In the genomic region with DNA sequence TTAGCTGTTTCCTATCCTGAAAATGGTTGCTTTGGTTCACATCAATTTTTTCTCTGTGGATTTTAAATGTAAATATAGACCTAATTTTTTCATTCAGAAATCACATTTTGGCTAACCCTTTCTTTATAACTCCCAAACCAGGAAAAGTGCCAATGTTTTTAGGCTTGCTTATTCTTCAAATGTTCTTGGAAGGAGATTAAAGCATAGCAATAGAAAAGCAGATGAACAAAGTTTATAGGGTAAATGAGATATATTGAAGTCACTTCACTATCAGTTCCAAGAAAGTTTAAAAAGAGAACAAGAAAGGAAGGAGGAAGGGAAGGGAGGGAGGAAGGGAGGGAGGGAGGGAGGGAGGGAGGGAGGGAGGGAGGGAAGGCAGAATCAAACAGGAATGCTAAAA, we compare ENCODE assay signal across 31 mouse cellular contexts. TPM values are rescaled to one million over a fixed set of nuclear protein-coding genes. Genes with fewer than 3 reads are reported as not detected.
A peak's percentile ranks its signal among the peaks of the same experiment; 100 is the strongest.
DNase-seq lines count a peak whose midpoint lies in the region; ATAC-seq and TF ChIP-seq lines count a peak whose summit lies in the region.
"Had no signal": no experiment of that assay in that cellular context is flagged by ENCODE, and none has a peak within 500 bp of the region (broad histone marks: within the 10 kb centered on the region; RNA-seq: fewer than 3 reads in every experiment).

No protein-coding gene starts in this region.

- TF ChIP-seq CTCF in liver, adult 2 months (IDR thresholded peaks at IDR 0.05; ENCODE audit: low read depth, low read length) = no peak
- TF ChIP-seq CTCF in liver, postnatal 0 days (IDR thresholded peaks at IDR 0.05; ENCODE audit: low read depth) = no peak
- no peak for TF ChIP-seq CTCF in lung, postnatal 0 days (IDR thresholded peaks at IDR 0.05)

- ATAC-seq in embryonic facial prominence, embryonic 14.5 days (ENCODE audit: low read depth) = no peak
- no peak for ATAC-seq in liver, postnatal 0 days
- peak; percentile 70; the same call in 1 of the 2 replicates for ATAC-seq in lung, embryonic 15.5 days (ENCODE audit: borderline replicate concordance, extremely low read depth, low FRiP score, low TSS enrichment)
- no peak for ATAC-seq in lung, postnatal 0 days
- ATAC-seq: activated CD4-positive, CD25-positive, alpha-beta regulatory T cell, adult 4 months; CD4-positive, CD25-positive, alpha-beta regulatory T cell, adult 4 months; forebrain, embryonic 14.5 days; forebrain, embryonic 16.5 days; Patski had no signal

- H3K36me3 ChIP-seq in embryonic facial prominence, embryonic 14.5 days (ENCODE audit: control insufficient read depth, insufficient read depth, low read length) = no peaks in the 10 kb centered on the region
- H3K36me3 ChIP-seq in embryonic facial prominence, embryonic 10.5 days (replicated peaks) = no peaks in the 10 kb centered on the region
- no peaks in the 10 kb centered on the region for H3K36me3 ChIP-seq in liver, adult 2 months (ENCODE audit: control insufficient read depth, insufficient read depth, low read length)
- H3K36me3 ChIP-seq in liver, postnatal 0 days (replicated peaks; ENCODE audit: insufficient read depth, low read length) = no peaks in the 10 kb centered on the region
- no peaks in the 10 kb centered on the region for H3K36me3 ChIP-seq in lung, embryonic 15.5 days
- H3K36me3 ChIP-seq in lung, postnatal 0 days (ENCODE audit: insufficient read depth, low read length) = no peaks in the 10 kb centered on the region
- H3K36me3 ChIP-seq: embryonic facial prominence, embryonic 12.5 days; embryonic facial prominence, embryonic 15.5 days; forebrain, embryonic 10.5 days; forebrain, embryonic 12.5 days; G1E had no signal

- H3K4me2 ChIP-seq in embryonic facial prominence, embryonic 14.5 days (ENCODE audit: low read depth, low read length) = no peak overlapping the region
- no peak overlapping the region for H3K4me2 ChIP-seq in liver, postnatal 0 days (ENCODE audit: low read depth, low read length)
- H3K4me2 ChIP-seq in lung, embryonic 15.5 days = no peak overlapping the region
- H3K4me2 ChIP-seq in lung, postnatal 0 days (replicated peaks; ENCODE audit: low read depth, low read length) = no peak overlapping the region
- H3K4me2 ChIP-seq: embryonic facial prominence, embryonic 12.5 days; embryonic facial prominence, embryonic 15.5 days; forebrain, embryonic 12.5 days had no signal

- H3K27ac ChIP-seq in embryonic facial prominence, embryonic 14.5 days (replicated peaks; ENCODE audit: low read depth, low read length) = no peak overlapping the region
- no peak overlapping the region for H3K27ac ChIP-seq in embryonic facial prominence, embryonic 10.5 days (replicated peaks)
- H3K27ac ChIP-seq in liver, adult 2 months (replicated peaks; ENCODE audit: insufficient read depth, low read depth, low read length) = no peak overlapping the region
- H3K27ac ChIP-seq in liver, postnatal 0 days (ENCODE audit: low read depth) = no peak overlapping the region
- no peak overlapping the region for H3K27ac ChIP-seq in lung, embryonic 15.5 days
- H3K27ac ChIP-seq in lung, postnatal 0 days (ENCODE audit: low read length) = no peak overlapping the region
- H3K27ac ChIP-seq: embryonic facial prominence, embryonic 12.5 days; embryonic facial prominence, embryonic 15.5 days; forebrain, embryonic 10.5 days; forebrain, embryonic 12.5 days had no signal

- no peak for TF ChIP-seq EP300 in liver, postnatal 0 days (IDR thresholded peaks at IDR 0.05; ENCODE audit: low read depth)
- no peak for TF ChIP-seq EP300 in lung, postnatal 0 days (IDR thresholded peaks at IDR 0.05)

- H3K9ac ChIP-seq in embryonic facial prominence, embryonic 14.5 days (ENCODE audit: low read depth, low read length) = no peak overlapping the region
- no peak overlapping the region for H3K9ac ChIP-seq in liver, adult 2 months (ENCODE audit: low read depth, low read length)
- no peak overlapping the region for H3K9ac ChIP-seq in liver, postnatal 0 days (replicated peaks)
- H3K9ac ChIP-seq in lung, embryonic 15.5 days = no peak overlapping the region
- no peak overlapping the region for H3K9ac ChIP-seq in lung, postnatal 0 days (replicated peaks; ENCODE audit: low read depth)
- H3K9ac ChIP-seq: embryonic facial prominence, embryonic 12.5 days; embryonic facial prominence, embryonic 15.5 days; forebrain, embryonic 12.5 days had no signal

- no peak overlapping the region for H3K4me3 ChIP-seq in embryonic facial prominence, embryonic 14.5 days (ENCODE audit: low read depth, low read length)
- H3K4me3 ChIP-seq in embryonic facial prominence, embryonic 10.5 days = no peak overlapping the region
- H3K4me3 ChIP-seq in liver, adult 2 months (ENCODE audit: insufficient read depth, low read depth, low read length) = no peak overlapping the region
- H3K4me3 ChIP-seq in liver, postnatal 0 days (ENCODE audit: low read depth, low read length) = no peak overlapping the region
- no peak overlapping the region for H3K4me3 ChIP-seq in lung, embryonic 15.5 days
- H3K4me3 ChIP-seq in lung, postnatal 0 days (ENCODE audit: low read depth, low read length) = no peak overlapping the region
- H3K4me3 ChIP-seq: embryonic facial prominence, embryonic 12.5 days; embryonic facial prominence, embryonic 15.5 days; erythroblast, embryonic 14.5 days; forebrain, embryonic 10.5 days; forebrain, embryonic 12.5 days had no signal

- no peaks in the 10 kb centered on the region for H3K9me3 ChIP-seq in embryonic facial prominence, embryonic 14.5 days (ENCODE audit: control insufficient read depth, low read length)
- H3K9me3 ChIP-seq in embryonic facial prominence, embryonic 10.5 days = no peaks in the 10 kb centered on the region
- H3K9me3 ChIP-seq in liver, postnatal 0 days (ENCODE audit: low read length) = no peaks in the 10 kb centered on the region
- H3K9me3 ChIP-seq in lung, embryonic 15.5 days = no peaks in the 10 kb centered on the region
- no peaks in the 10 kb centered on the region for H3K9me3 ChIP-seq in lung, postnatal 0 days (ENCODE audit: low read length)
- H3K9me3 ChIP-seq: embryonic facial prominence, embryonic 12.5 days; embryonic facial prominence, embryonic 15.5 days; forebrain, embryonic 10.5 days; forebrain, embryonic 12.5 days; G1E had no signal

- H3K79me2 ChIP-seq in liver, adult 2 months (ENCODE audit: control insufficient read depth, insufficient read depth, low read length) = no peaks in the 10 kb centered on the region

- no peak for TF ChIP-seq POLR2A in liver, adult 2 months (IDR thresholded peaks at IDR 0.05; ENCODE audit: extremely low read depth, insufficient read depth, low read length)

- no peaks in the 10 kb centered on the region for H3K4me1 ChIP-seq in embryonic facial prominence, embryonic 14.5 days (ENCODE audit: control insufficient read depth, insufficient read depth, low read length)
- H3K4me1 ChIP-seq in embryonic facial prominence, embryonic 10.5 days = no peaks in the 10 kb centered on the region
- H3K4me1 ChIP-seq in liver, adult 2 months (ENCODE audit: control insufficient read depth, insufficient read depth, low read length) = no peaks in the 10 kb centered on the region
- H3K4me1 ChIP-seq in liver, postnatal 0 days (ENCODE audit: insufficient read depth) = no peaks in the 10 kb centered on the region
- peaks cover 5% of the 10 kb centered on the region; the same call in 1 of the 2 replicates for H3K4me1 ChIP-seq in lung, embryonic 15.5 days
- no peaks in the 10 kb centered on the region for H3K4me1 ChIP-seq in lung, postnatal 0 days (ENCODE audit: insufficient read depth, low read depth, low read length)
- H3K4me1 ChIP-seq: embryonic facial prominence, embryonic 12.5 days; embryonic facial prominence, embryonic 15.5 days; forebrain, embryonic 10.5 days; forebrain, embryonic 12.5 days had no signal

- DNase-seq in embryonic facial prominence, embryonic 14.5 days (ENCODE audit: low spot score) = peak; percentile 69
- DNase-seq in embryonic facial prominence, embryonic 10.5 days (ENCODE audit: low spot score) = no peak
- peak; percentile 12 for DNase-seq in liver, adult 2 months (ENCODE audit: extremely low read depth, low read depth, low spot score)
- no peak for DNase-seq in liver, postnatal 0 days
- DNase-seq in lung, postnatal 14 days = no peak
- DNase-seq in lung, postnatal 0 days (ENCODE audit: low spot score) = peak; percentile 36
- no peak for DNase-seq in lung, adult 18-20 months
- DNase-seq: adrenal gland, adult 2 months; adrenal gland, postnatal 10 days; adrenal gland, postnatal 25 days; B cell, adult 2 months; cerebellum, adult 11 months; cerebellum, adult 18-20 months; cerebellum, adult 8-10 months; cerebellum, adult 9-11 months; cerebellum, postnatal 14 days; cerebellum, postnatal 36 days; embryo, embryonic 11 days had no signal

- H3K27me3 ChIP-seq in embryonic facial prominence, embryonic 14.5 days (replicated peaks; ENCODE audit: control insufficient read depth, insufficient read depth, low read length) = no peaks in the 10 kb centered on the region
- H3K27me3 ChIP-seq in embryonic facial prominence, embryonic 10.5 days (replicated peaks; ENCODE audit: low read depth, poor library complexity, severe bottlenecking) = no peaks in the 10 kb centered on the region
- no peaks in the 10 kb centered on the region for H3K27me3 ChIP-seq in liver, adult 2 months (ENCODE audit: control insufficient read depth, insufficient read depth, low read length)
- H3K27me3 ChIP-seq in liver, postnatal 0 days (ENCODE audit: insufficient read depth, low read length) = no peaks in the 10 kb centered on the region
- no peaks in the 10 kb centered on the region for H3K27me3 ChIP-seq in lung, embryonic 15.5 days
- H3K27me3 ChIP-seq in lung, postnatal 0 days (replicated peaks; ENCODE audit: insufficient read depth, low read length) = no peaks in the 10 kb centered on the region
- H3K27me3 ChIP-seq: CH12.LX; embryonic facial prominence, embryonic 12.5 days; embryonic facial prominence, embryonic 15.5 days; forebrain, embryonic 12.5 days had no signal

RNA-seq across cellular contexts. Expression of gene Samd5, which starts 60.0 kb away (rescaled TPM):
- polyA plus RNA-seq in embryonic facial prominence, embryonic 14.5 days (2014; fragmentation: Nextera tagmentation; extraction: Ambion mirVana) = 6.9 and 7.1 TPM in 2 replicates
- polyA plus RNA-seq in embryonic facial prominence, embryonic 10.5 days (2016; fragmentation: Nextera tagmentation; extraction: Ambion mirVana) = 4.2 and 4.3 TPM in 2 replicates
- total RNA-seq in liver, adult 2 months (2014; rRNA removed) = 0.92 and 1.3 TPM in 2 replicates
- 0.17 and 0.21 TPM in 2 replicates for polyA plus RNA-seq in liver, adult 2 months (2012; rRNA removed)
- polyA plus RNA-seq in liver, postnatal 0 days (2015; fragmentation: Nextera tagmentation; extraction: Ambion mirVana) = 0.66 and 0.67 TPM in 2 replicates
- polyA plus RNA-seq in lung, embryonic 15.5 days (2015; fragmentation: Nextera tagmentation; extraction: Ambion mirVana) = 9.1 and 9.5 TPM in 2 replicates
- 6.2 and 7.1 TPM in 2 replicates for polyA plus RNA-seq in lung, postnatal 0 days (2015; fragmentation: Nextera tagmentation; extraction: Ambion mirVana)
- total RNA-seq: CH12.LX had no signal
- polyA plus RNA-seq: activated CD4-positive, CD25-positive, alpha-beta regulatory T cell, adult 4 months; CD4-positive, CD25-positive, alpha-beta regulatory T cell, adult 4 months; erythroblast, embryonic 14.5 days; G1E had no signal

Comparison
In these comparisons a context has a peak if more than half of its experiments do, and no peak if none do; other contexts are left out.
1. DNase-seq: peak in embryonic facial prominence, embryonic 14.5 days (single experiment), liver, adult 2 months (single experiment) and lung, postnatal 0 days (single experiment); none in embryonic facial prominence, embryonic 10.5 days (single experiment), liver, postnatal 0 days (single experiment), lung, postnatal 14 days (single experiment) and lung, adult 18-20 months (0 of 2).